Mouse (Mus musculus) forebrain, embryonic 16.5 days (tissue): ENCODE measurements around the gene Csrnp3. TPM values are rescaled to one million over a fixed set of nuclear protein-coding genes. Genes with fewer than 3 reads are reported as not detected.

Experiments
- ATAC-seq: fragments of 200-750 bp; cut with Nextera tagmentation; 2 replicates; pipeline ENCODE4 v1.8.0; 2017; ENCODE audit warnings: mild to moderate bottlenecking, moderate library complexity
- H3K27ac ChIP-seq: fragments of 300-500 bp; sonication (generic); 2 replicates; pipeline ENCODE4 v1.5.1; 2014; ENCODE audit warnings: low read length, control low read depth
- H3K27me3 ChIP-seq: fragments of 300-500 bp; sonication (generic); replicated peaks from 2 replicates; pipeline ENCODE4 v1.6.1; 2014; ENCODE audit warnings: low read length; ENCODE audit not compliant: control insufficient read depth, insufficient read depth
- H3K36me3 ChIP-seq: fragments of 300-500 bp; sonication (generic); 2 replicates; pipeline ENCODE4 v1.6.1; 2014; ENCODE audit not compliant: control insufficient read depth, insufficient read depth
- H3K4me1 ChIP-seq: fragments of 300-500 bp; sonication (generic); replicated peaks from 2 replicates; pipeline ENCODE4 v1.6.1; 2014; ENCODE audit warnings: low read length; ENCODE audit not compliant: control insufficient read depth, insufficient read depth
- H3K4me2 ChIP-seq: fragments of 300-500 bp; sonication (generic); 2 replicates; pipeline ENCODE4 v1.6.1; 2014; ENCODE audit warnings: mild to moderate bottlenecking, low read length, control low read depth
- H3K4me3 ChIP-seq: fragments of 300-500 bp; sonication (generic); replicated peaks from 2 replicates; pipeline ENCODE4 v1.5.1; 2014; ENCODE audit warnings: mild to moderate bottlenecking, low read length, control low read depth
- H3K9ac ChIP-seq: fragments of 300-500 bp; sonication (generic); replicated peaks from 2 replicates; pipeline ENCODE4 v1.6.1; 2014; ENCODE audit warnings: low read depth, low read length, control low read depth
- H3K9me3 ChIP-seq: fragments of 300-500 bp; sonication (generic); 2 replicates; pipeline ENCODE4 v1.6.1; 2016; ENCODE audit warnings: low read length; ENCODE audit not compliant: control insufficient read depth
- WGBS: fragments of 180-500 bp; shearing (Covaris S2); extraction: QIAGEN DNeasy Blood & Tissue Kit; methylation state at CpG from one replicate; pipeline ENCODE4 v1.1.7; 2014; 5-methylcytosine and 5-hydroxymethylcytosine counted together
- polyA plus RNA-seq: library from polyadenylated mRNA; unstranded; fragments of >200 nt; fragmentation: Nextera tagmentation; extraction: Ambion mirVana; gene quantifications from 2 replicates; pipeline ENCODE4 v1.2.1, GENCODE M21; 2015

Gene Csrnp3
- polyA plus RNA-seq, 1 experiment from 2014 or later, result 67.4 TPM

DNA sequence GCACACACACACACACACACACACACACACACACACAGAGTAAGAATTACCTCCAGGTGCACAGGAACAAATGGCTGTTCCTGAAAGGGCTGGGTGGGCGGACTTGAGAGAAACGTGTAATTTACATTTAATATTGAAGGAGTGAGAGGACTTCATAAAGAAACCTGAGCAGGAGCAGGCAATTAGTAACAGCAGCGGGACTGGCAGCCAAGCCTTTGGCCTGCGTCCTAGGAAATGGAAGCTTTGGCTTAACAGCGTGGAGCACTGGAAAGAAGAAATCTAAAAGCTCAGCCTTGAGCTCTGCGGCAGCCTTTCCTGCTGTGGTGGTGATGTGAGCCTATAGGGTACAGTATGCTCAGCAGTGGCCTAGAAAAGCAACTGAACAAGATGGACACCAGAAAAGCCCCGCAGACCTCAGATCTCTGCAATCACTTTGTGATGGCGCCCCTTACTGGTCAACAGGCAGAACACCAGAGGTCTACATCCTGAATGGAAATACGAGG, 196.4 kb downstream of the Csrnp3 start:
- peak; percentile 82 for ATAC-seq
- peaks cover 15% of the 10 kb centered on the region for H3K4me1 ChIP-seq
- H3K27ac ChIP-seq, result peak overlapping the region; percentile 80
- no peaks in the 10 kb centered on the region for H3K36me3 ChIP-seq
- H3K4me2 ChIP-seq, result peak overlapping the region; percentile 54
- WGBS, result 17% methylated on average over 9 of the region's 9 CpGs
- peak overlapping the region; percentile 32; the same call in 1 of the 2 replicates for H3K9ac ChIP-seq
- no peaks in the 10 kb centered on the region for H3K9me3 ChIP-seq
- 0 out of 2 replicates have a peak, but pooled peaks cover 3% of the 10 kb centered on the region for H3K27me3 ChIP-seq
- peak overlapping the region; percentile 34 for H3K4me3 ChIP-seq

DNA sequence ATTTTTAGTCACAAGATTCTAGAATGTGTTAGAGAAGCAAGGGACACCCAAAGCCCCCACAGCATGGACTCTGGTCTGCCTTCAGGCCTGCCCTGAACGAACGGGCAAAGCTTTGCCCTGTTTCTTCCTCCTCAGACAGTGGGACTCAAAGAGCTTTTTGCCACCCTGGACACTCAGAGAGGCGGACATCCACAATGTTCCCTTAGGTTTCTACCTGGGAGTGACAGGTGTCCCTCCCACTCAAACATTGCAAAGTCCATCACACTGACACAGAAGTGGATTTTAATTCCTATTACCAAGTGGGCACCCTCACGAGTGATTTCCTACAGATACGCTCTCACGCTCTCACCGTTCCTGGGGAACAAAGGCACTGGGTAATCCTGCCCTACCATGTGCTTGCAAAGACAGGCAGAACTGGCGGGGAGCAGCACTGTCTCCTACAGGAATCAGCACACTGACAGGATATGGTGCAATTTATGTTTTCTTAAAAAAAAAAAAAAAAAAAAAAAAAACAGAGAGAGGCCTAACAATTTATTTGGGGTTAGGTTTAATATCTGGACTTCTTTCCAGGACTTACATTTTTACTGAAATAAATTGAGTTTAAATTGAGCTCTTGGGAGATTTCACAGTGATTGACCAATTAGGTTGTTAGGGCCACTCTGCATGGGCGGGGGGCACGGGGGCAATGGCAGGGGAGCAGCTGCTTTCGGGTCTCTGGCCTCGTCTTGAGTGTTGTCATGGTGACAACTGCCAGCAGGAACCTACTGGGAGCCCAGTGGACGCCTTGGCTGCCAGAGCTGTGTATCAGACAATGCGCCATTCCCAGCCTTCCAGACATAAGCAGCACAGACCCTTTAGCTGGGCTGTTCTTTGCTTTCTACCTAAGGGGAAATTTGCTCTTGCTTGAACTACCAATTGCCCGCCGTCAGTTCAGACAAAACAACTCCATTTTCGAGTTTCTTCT, 198.2 kb downstream of the Csrnp3 start:
- H3K27me3 ChIP-seq, result no peaks in the 10 kb centered on the region
- no peaks in the 10 kb centered on the region for H3K9me3 ChIP-seq

DNA sequence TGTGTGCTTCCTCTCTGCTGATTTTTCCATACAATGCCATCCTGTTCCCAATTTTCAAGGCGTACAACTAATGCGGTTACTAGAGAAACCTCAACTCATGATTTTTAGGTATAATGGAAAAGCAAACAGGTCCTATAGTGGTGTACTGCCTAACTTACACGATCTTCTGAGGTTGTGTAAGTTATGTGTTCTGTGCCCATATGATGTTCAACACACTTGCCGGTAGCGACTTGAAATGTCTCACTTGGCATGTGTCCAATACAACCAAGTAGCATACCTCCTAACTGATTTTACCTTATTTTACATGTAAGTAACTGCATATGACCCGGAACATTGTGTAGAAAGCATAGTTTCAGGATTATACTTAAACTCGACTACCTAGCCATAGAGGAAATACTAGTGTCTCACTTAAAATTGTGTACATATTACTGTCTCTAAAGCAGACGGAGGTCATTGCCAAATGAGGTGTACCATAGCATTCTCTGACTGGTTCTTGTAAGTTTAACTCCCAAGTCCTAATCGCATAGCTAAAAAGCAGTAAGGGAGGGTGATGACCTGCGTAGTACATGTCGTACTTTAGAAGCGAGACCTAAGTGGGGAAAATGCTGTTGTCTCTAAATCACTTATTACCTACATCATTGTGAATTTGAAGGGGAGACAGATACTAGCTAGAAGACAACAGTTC, 199.0 kb downstream of the Csrnp3 start:
- no peaks in the 10 kb centered on the region for H3K9me3 ChIP-seq
- WGBS, result 80% methylated on average over 12 of the region's 12 CpGs
- ATAC-seq, result no peak
- no peak overlapping the region for H3K4me2 ChIP-seq
- H3K27me3 ChIP-seq, result no peaks in the 10 kb centered on the region
- no peaks in the 10 kb centered on the region for H3K36me3 ChIP-seq
- H3K9ac ChIP-seq, result no peak overlapping the region
- H3K4me3 ChIP-seq, result no peak overlapping the region
- peak overlapping the region; percentile 19 for H3K27ac ChIP-seq
- peaks cover 15% of the 10 kb centered on the region for H3K4me1 ChIP-seq

More for the DNA sequence above, 198.2 kb downstream of the Csrnp3 start:
- ATAC-seq, result peak; percentile 79
- Histone ChIP-seq H3K4me2 (no peak overlapping the region), H3K4me3 (no peak overlapping the region), H3K4me1 (peaks cover 15% of the 10 kb centered on the region), H3K27ac (peak overlapping the region; percentile 39), H3K9ac (no peak overlapping the region), H3K36me3 (no peaks in the 10 kb centered on the region)
- WGBS, result 32% methylated on average over 17 of the region's 17 CpGs

DNA sequence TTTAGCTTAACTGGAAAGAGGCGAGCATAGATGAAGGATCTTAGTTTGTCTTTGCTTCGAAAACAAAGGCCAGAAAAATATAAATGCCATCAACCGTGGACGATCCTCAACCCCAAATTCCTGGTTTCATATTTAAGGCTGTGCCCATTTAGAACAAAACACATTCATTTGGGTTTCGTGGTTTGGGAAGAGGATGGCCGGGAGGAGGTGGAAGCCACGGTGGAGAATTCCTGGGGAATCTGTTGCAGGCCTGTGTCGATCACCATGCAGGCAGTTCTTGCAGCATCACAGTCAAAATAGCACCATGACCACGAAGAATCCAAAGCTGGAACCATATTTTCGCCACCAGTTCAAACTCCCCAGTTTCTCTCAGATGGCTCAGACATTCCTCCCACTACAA, 217.7 kb downstream of the Csrnp3 start:
- 92% methylated on average over 10 of the region's 10 CpGs for WGBS
- Histone ChIP-seq H3K27me3 (no peaks in the 10 kb centered on the region), H3K27ac (no peak overlapping the region), H3K9ac (no peak overlapping the region), H3K4me2 (no peak overlapping the region), H3K4me1 (no peaks in the 10 kb centered on the region), H3K4me3 (no peak overlapping the region), H3K36me3 (no peaks in the 10 kb centered on the region), H3K9me3 (no peaks in the 10 kb centered on the region)
- ATAC-seq, result no peak

DNA sequence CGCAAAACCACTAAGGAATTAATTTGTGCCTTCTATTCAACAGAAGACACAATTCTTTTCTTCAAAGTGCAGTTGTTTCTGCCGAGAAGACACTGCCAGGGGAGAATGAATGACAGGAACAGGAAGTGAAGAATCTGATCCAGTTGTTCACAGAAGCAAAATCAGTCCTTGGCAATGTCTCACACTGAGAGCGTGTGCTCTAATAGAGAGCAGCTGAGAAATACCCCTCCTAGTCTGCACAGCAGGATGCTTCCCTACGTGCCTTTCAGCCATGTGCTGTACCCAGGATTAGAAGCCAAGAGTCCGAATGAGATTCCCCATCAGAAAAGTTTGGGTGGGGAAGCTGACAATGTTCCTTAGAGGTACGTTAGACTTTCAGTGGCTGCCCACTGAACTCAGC, 223.9 kb downstream of the Csrnp3 start:
- H3K27me3 ChIP-seq, result no peaks in the 10 kb centered on the region
- no peaks in the 10 kb centered on the region for H3K4me1 ChIP-seq
- 16% methylated on average over 6 of the region's 6 CpGs for WGBS
- no peak overlapping the region for H3K4me2 ChIP-seq
- no peak overlapping the region for H3K27ac ChIP-seq
- H3K9ac ChIP-seq, result no peak overlapping the region
- no peaks in the 10 kb centered on the region for H3K9me3 ChIP-seq
- 0 out of 2 replicates have a peak, but pooled peaks have one; percentile 33 for ATAC-seq
- no peaks in the 10 kb centered on the region for H3K36me3 ChIP-seq
- H3K4me3 ChIP-seq, result no peak overlapping the region

- no peak for ATAC-seq
- Histone ChIP-seq H3K9ac (no peak overlapping the region), H3K4me3 (no peak overlapping the region), H3K27me3 (no peaks in the 10 kb centered on the region), H3K4me2 (no peak overlapping the region), H3K27ac (no peak overlapping the region), H3K4me1 (no peaks in the 10 kb centered on the region), H3K9me3 (no peaks in the 10 kb centered on the region), H3K36me3 (no peaks in the 10 kb centered on the region)
- 97% methylated on average over 2 of the region's 2 CpGs for WGBS
These were observed 235.2 kb downstream of the Csrnp3 start for GRCm38 (mm10) chr2:66080731-66081130.

Other genes starting within 250 kb of the Csrnp3 start
- 35.2 and 42.8 TPM in 2 replicates for gene Scn2a, start 225.0 kb upstream of the Csrnp3 start, polyA plus RNA-seq